Mouse (Mus musculus) forebrain, embryonic 14.5 days (tissue): Measurements from ENCODE around the gene Alcam. TPM values are rescaled to one million over a fixed set of nuclear protein-coding genes. Genes with fewer than 3 reads are reported as not detected.

Source experiments
- ATAC-seq: fragments of 200-750 bp; cut with Nextera tagmentation; 2 replicates; pipeline ENCODE4 v1.8.0; 2017; ENCODE audit warnings: mild to moderate bottlenecking, moderate library complexity
- DNase-seq: peaks from one replicate; pipeline ENCODE4 v3.0.0-alpha.2; 2015; ENCODE audit warnings: low spot score
- H3K27ac ChIP-seq: fragments of 300-500 bp; sonication (generic); 2 replicates; pipeline ENCODE4 v1.5.1; 2014; ENCODE audit warnings: low read depth, mild to moderate bottlenecking, control low read depth, low read length, moderate library complexity
- H3K27me3 ChIP-seq: fragments of 300-500 bp; sonication (generic); replicated peaks from 2 replicates; pipeline ENCODE4 v1.6.1; 2014; ENCODE audit warnings: low read length, control low read depth, mixed read lengths; ENCODE audit not compliant: control insufficient read depth, insufficient read depth
- H3K36me3 ChIP-seq: fragments of 300-500 bp; sonication (generic); 2 replicates; pipeline ENCODE4 v1.6.1; 2014; ENCODE audit warnings: low read length, control low read depth; ENCODE audit not compliant: control insufficient read depth, insufficient read depth
- H3K4me1 ChIP-seq: fragments of 300-500 bp; sonication (generic); 2 replicates; pipeline ENCODE4 v1.6.1; 2014; ENCODE audit warnings: antibody characterized with exemption, low read length, control low read depth; ENCODE audit not compliant: control insufficient read depth, insufficient read depth
- H3K4me2 ChIP-seq: fragments of 300-500 bp; sonication (generic); 2 replicates; pipeline ENCODE4 v1.6.1; 2014; ENCODE audit warnings: mild to moderate bottlenecking, control low read depth, low read length
- H3K4me3 ChIP-seq: fragments of 300-500 bp; sonication (generic); 2 replicates; pipeline ENCODE4 v1.5.1; 2014; ENCODE audit warnings: low read depth, low read length, control low read depth
- H3K9ac ChIP-seq: fragments of 300-500 bp; sonication (generic); 2 replicates; pipeline ENCODE4 v1.6.1; 2014; ENCODE audit warnings: mild to moderate bottlenecking, low read length, control low read depth, moderate library complexity
- H3K9me3 ChIP-seq: fragments of 300-500 bp; sonication (generic); replicated peaks from 2 replicates; pipeline ENCODE4 v1.6.1; 2016; ENCODE audit warnings: low read length, control low read depth, mixed read lengths; ENCODE audit not compliant: control insufficient read depth
- WGBS: fragments of 180-500 bp; shearing (Covaris S2); extraction: QIAGEN DNeasy Blood & Tissue Kit; methylation state at CpG from one replicate; pipeline ENCODE4 v1.1.7; 2014; 5-methylcytosine and 5-hydroxymethylcytosine counted together
- polyA plus RNA-seq: library from polyadenylated mRNA; unstranded; fragments of >200 nt; fragmentation: Nextera tagmentation; extraction: Ambion mirVana; gene quantifications from 2 replicates; pipeline ENCODE4 v1.2.1, GENCODE M21; 2014

Gene Alcam
- polyA plus RNA-seq, 1 experiment from 2014 or later: 42.9 TPM

DNA sequence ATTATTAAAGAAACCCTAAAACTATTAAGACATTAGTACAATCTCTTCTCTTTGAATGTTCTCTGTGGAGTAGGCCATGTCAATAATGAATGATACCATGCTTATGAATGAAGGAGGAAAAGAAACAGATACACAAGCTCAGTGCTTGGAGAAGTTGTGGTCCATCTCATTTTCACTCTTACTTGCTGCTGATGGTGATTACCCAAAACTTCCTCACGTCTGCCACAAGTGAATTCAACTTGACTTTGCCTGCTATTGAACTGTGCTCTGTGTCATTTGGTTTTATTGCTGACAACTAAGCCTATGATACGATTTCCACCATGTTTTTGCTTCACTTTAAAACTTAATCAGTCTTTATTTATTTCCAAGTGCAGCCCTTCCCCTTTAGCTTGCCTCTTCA is 22.3 kb downstream of the Alcam start:
- no peak overlapping the region for H3K4me3 ChIP-seq
- no peaks in the 10 kb centered on the region for H3K36me3 ChIP-seq
- no peaks in the 10 kb centered on the region; the same call in 1 of the 2 replicates for H3K4me1 ChIP-seq
- DNase-seq: no peak
- H3K9ac ChIP-seq: no peak overlapping the region
- ATAC-seq: no peak
- H3K27me3 ChIP-seq: no peaks in the 10 kb centered on the region
- 87% methylated on average over 2 of the region's 2 CpGs for WGBS
- H3K9me3 ChIP-seq: no peaks in the 10 kb centered on the region
- no peak overlapping the region for H3K27ac ChIP-seq
- no peak overlapping the region for H3K4me2 ChIP-seq

DNA sequence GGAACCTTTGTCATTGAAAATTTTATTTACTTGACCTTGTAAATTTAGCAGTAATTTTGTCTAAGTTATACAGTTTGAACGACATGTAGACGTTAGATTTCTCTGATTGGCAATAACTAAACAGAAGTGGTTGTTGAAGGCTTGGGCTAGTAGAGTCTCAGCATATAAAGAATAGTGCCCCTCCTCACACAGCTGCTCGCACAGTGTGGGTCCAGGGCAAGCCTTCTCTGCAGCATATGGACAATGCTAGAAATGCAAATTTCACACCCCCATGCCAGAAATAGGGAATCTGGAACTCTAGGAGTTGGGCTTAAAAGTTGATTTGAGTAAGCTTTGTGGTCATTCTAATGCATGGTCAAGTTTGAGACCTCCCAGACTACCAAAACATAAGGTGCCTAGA is 23.8 kb downstream of the Alcam start:
- no peaks in the 10 kb centered on the region for H3K27me3 ChIP-seq
- H3K27ac ChIP-seq: no peak overlapping the region
- no peaks in the 10 kb centered on the region for H3K9me3 ChIP-seq
- ATAC-seq: peak; percentile 55; the same call in 1 of the 2 replicates
- no peaks in the 10 kb centered on the region; the same call in 1 of the 2 replicates for H3K4me1 ChIP-seq
- no peak overlapping the region for H3K4me3 ChIP-seq
- DNase-seq: peak; percentile 24
- H3K36me3 ChIP-seq: no peaks in the 10 kb centered on the region
- no peak overlapping the region for H3K4me2 ChIP-seq
- H3K9ac ChIP-seq: no peak overlapping the region
- WGBS: 60% methylated on average over 3 of the region's 3 CpGs

DNA sequence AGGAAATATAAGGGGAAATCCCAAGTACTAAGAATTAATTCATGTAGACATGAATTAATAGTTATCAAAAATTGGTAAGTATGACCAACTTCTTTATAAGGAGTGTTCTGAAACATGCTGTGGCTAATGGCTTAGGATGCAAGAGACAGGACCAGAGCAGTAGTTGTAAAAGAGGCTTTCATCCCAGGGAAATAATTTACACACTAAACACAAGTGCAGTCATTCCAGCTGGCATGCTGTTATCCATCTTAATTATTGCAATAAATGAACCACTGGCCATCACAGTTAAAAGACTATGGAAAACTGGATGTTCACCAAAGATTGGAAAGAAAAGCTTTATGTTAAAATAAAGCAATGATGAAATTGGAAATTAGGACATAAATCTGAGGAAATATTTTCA is 24.2 kb downstream of the Alcam start:
- Histone ChIP-seq H3K9me3 (no peaks in the 10 kb centered on the region), H3K4me1 (no peaks in the 10 kb centered on the region; the same call in 1 of the 2 replicates), H3K9ac (no peak overlapping the region), H3K27me3 (no peaks in the 10 kb centered on the region), H3K36me3 (no peaks in the 10 kb centered on the region), H3K4me3 (no peak overlapping the region), H3K27ac (no peak overlapping the region), H3K4me2 (no peak overlapping the region)
- ATAC-seq (no peak), DNase-seq (peak; percentile 27)

DNA sequence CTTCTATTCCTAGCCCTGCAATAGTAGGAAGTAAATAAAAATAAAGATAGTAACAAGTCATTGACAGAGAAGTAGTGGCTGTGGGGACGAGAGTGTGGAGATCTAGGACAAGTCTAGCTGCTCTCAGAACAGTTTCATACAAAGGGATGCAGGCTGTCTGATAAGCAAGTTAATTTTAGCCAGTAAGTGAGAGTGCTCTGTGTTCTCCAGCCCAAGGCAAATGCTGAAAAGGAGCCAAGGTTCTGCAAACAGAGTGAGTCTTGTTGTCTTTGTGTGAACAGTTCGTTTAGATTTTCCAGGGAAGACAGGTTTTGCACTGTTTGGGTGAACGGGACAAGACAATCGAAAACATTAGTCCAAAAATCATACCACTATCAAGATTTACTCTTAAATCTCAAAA is 25.4 kb downstream of the Alcam start:
- Histone ChIP-seq H3K4me1 (no peaks in the 10 kb centered on the region; the same call in 1 of the 2 replicates), H3K9ac (no peak overlapping the region), H3K4me2 (no peak overlapping the region), H3K9me3 (no peaks in the 10 kb centered on the region), H3K27me3 (no peaks in the 10 kb centered on the region), H3K27ac (no peak overlapping the region), H3K4me3 (no peak overlapping the region), H3K36me3 (no peaks in the 10 kb centered on the region)
- DNase-seq (peak; percentile 34), ATAC-seq (no peak)
- 51% methylated on average over 4 of the region's 4 CpGs for WGBS

DNA sequence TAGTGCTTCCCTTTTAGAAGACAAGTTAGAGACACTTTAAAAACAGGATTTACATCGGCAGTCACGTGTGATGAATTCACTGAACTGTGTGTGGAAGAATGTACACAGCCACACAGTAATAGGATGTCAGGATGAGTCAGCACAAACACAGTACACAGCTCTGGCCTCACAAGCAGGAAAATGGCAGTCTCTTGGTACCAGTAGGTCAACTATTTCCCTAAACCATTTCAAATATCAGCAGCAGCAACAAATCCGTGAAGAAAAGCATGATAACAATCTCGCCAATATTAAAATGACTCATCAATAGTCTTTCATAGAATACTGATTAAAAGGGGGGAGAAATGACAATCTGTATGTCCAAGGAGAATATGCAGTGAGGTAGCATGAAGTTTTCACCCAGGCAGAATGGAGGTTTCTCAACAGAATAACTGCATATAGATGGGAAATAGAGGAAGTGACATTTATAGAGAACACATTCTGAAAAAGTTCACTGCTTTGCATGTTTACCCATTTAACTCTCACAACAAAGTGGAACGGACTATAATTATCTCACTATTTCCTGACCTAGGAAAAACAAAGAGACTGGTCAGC is 35.2 kb downstream of the Alcam start:
- no peaks in the 10 kb centered on the region for H3K4me1 ChIP-seq
- no peak overlapping the region for H3K9ac ChIP-seq
- H3K27ac ChIP-seq: no peak overlapping the region
- H3K27me3 ChIP-seq: no peaks in the 10 kb centered on the region
- ATAC-seq: no peak
- H3K36me3 ChIP-seq: no peaks in the 10 kb centered on the region
- no peak overlapping the region for H3K4me2 ChIP-seq
- no peaks in the 10 kb centered on the region for H3K9me3 ChIP-seq
- no peak for DNase-seq
- no peak overlapping the region for H3K4me3 ChIP-seq
- 76% methylated on average over 5 of the region's 5 CpGs for WGBS

DNA sequence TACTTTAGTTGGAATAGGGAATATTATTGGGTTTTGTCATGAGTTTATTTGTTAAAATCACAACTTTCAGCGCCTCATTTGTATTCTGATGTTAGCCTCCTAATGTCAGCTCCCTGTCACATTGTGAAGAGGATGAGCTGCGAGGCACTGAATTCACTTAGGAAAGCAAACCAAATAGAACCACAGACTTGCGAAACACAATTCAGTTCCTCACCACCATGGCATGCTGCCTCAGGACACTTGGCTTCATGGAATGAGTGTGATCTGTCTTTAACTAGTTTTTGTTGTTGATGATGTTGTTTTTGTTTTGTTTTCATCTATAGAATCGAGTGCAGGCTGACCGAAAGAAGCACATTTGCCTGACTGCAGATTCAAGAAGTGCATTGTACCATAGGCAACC is 35.9 kb downstream of the Alcam start:
- no peak for ATAC-seq
- 74% methylated on average over 5 of the region's 5 CpGs for WGBS
- no peak for DNase-seq

DNA sequence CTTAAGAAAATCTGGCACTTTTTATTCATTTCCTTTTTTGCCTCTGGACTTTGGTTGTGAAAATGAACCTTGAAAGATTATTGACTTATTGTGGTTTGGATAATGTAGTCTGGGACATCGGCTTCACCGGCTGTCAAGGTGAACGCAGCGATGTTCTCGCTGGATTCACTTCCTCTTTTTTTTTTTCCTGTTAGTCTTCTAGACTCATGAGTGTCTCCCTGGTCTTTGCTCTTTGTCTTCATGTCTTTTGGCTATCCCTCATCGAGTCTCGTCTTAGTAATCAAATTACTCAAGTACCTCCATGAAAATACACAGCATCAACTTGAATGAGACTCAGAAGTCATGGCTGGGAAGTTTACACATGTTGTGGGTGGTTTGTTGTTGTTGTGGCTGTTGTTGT is 36.7 kb downstream of the Alcam start:
- Histone ChIP-seq H3K27ac (no peak overlapping the region), H3K36me3 (no peaks in the 10 kb centered on the region), H3K4me3 (no peak overlapping the region), H3K4me2 (no peak overlapping the region), H3K9me3 (no peaks in the 10 kb centered on the region), H3K9ac (no peak overlapping the region), H3K4me1 (no peaks in the 10 kb centered on the region), H3K27me3 (no peaks in the 10 kb centered on the region)
- no peak for ATAC-seq
- 92% methylated on average over 7 of the region's 7 CpGs for WGBS
- DNase-seq: no peak

More for the DNA sequence above, 35.9 kb downstream of the Alcam start:
- Histone ChIP-seq H3K9ac (no peak overlapping the region), H3K27me3 (no peaks in the 10 kb centered on the region), H3K27ac (no peak overlapping the region), H3K4me1 (no peaks in the 10 kb centered on the region), H3K4me2 (no peak overlapping the region), H3K36me3 (no peaks in the 10 kb centered on the region), H3K4me3 (no peak overlapping the region), H3K9me3 (no peaks in the 10 kb centered on the region)

DNA sequence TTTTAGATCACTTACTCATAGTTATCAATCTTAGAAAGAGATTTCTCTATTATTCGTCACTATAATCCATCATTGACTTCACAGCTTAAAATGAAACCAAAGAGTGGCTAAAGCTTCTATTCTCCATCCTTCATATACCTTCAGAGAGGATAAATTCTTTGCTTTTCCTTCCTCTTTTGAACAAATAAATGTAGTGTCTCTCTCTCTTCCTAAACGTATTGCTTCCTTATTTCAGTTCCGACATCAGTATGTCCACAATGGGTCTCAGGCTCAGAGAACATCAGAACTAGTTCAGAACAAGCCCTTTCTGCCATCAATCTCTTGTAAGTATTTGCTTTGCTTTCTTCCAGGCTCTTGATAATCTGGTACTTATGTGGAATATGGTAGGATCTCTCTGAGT is 40.2 kb downstream of the Alcam start:
- H3K27me3 ChIP-seq: no peaks in the 10 kb centered on the region
- H3K36me3 ChIP-seq: no peaks in the 10 kb centered on the region
- no peak overlapping the region for H3K4me2 ChIP-seq
- ATAC-seq (no peak), DNase-seq (no peak)
- H3K9ac ChIP-seq: no peak overlapping the region
- H3K4me3 ChIP-seq: no peak overlapping the region
- WGBS: 92% methylated on average over 3 of the region's 3 CpGs
- H3K27ac ChIP-seq: no peak overlapping the region
- H3K9me3 ChIP-seq: no peaks in the 10 kb centered on the region
- no peaks in the 10 kb centered on the region for H3K4me1 ChIP-seq

DNA sequence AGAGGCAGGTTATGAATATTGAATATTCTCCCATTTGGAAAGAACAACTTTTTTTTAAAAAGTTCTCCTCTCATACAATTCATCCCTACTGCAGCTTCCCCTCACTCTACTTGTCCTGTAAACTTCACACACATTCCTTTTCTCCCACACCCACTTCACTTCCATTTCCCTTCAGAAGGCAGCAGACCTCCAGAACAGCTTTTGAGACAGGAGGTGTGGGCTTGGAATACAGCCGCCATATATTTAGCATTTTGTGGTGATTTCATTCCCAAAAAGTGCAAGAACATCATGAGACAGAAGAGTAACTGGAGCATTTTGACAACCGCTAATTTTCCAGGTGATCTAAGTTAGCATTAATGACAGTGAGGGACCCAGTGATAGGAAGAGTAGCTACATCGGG is 47.8 kb downstream of the Alcam start:
- Histone ChIP-seq H3K4me3 (no peak overlapping the region), H3K4me2 (no peak overlapping the region), H3K27me3 (no peaks in the 10 kb centered on the region), H3K9me3 (no peaks in the 10 kb centered on the region), H3K27ac (no peak overlapping the region), H3K4me1 (no peaks in the 10 kb centered on the region), H3K9ac (no peak overlapping the region), H3K36me3 (no peaks in the 10 kb centered on the region)
- WGBS: 96% methylated on average over 3 of the region's 3 CpGs
- DNase-seq (no peak), ATAC-seq (no peak)
